Mouse (Mus musculus): ENCODE data around the gene St7.

DNA sequence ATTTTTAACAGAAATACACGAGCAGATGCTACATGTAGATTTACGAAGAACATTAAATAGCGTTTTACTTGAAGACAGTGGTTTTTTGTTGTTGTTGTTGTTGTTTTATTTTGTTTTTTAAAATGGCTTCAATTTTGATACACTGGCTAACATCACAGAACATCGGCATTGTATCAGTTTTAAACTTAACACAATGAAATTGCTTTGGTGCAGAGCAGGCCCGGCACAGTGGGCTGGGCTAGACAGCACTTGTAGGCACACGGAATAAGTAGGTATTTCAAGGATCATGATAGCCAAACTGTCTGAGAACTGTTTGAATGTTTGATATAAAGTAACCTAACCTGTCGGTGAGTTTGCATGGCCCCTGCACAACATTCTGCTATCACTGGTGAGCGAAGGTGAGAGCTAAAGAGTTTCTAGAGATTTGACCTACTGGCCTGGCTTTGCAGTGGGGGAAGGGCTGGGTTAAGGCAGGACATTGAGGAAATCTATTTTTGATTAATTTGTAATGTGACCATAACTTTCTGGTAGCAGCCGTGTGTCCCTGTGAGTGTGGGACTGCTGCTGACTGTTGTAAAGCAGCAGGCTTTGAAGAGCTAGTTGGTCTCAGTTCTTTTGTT lies 57.4 kb downstream of the St7 start:
- TF ChIP-seq POLR2A (IDR thresholded peaks at IDR 0.05; ENCODE audit: borderline replicate concordance, extremely low read depth, insufficient read depth, insufficient read length, poor library complexity, severe bottlenecking) (no peak), CTCF (IDR thresholded peaks at IDR 0.05; ENCODE audit: borderline replicate concordance, extremely low read depth, insufficient read depth, insufficient read length) (no peak)
